Mouse (Mus musculus) lung, postnatal 0 days (tissue): ENCODE data around the gene Ssr1. TPM values are rescaled to one million over a fixed set of nuclear protein-coding genes. Genes with fewer than 3 reads are reported as not detected.

Experiments used
- ATAC-seq: fragments of 200-750 bp; cut with Nextera tagmentation; 2 replicates; pipeline ENCODE4 v1.8.0; 2017; ENCODE audit warnings: moderate library complexity
- DNase-seq: peaks from one replicate; pipeline ENCODE4 v3.0.0-alpha.2; 2016; ENCODE audit warnings: low spot score
- H3K27ac ChIP-seq: fragments of 300-500 bp; sonication (generic); 2 replicates; pipeline ENCODE4 v1.5.1; 2014; ENCODE audit warnings: antibody characterized with exemption, mild to moderate bottlenecking, low read length, mixed read lengths
- H3K27me3 ChIP-seq: fragments of 300-500 bp; sonication (generic); replicated peaks from 2 replicates; pipeline ENCODE4 v1.6.1; 2014; ENCODE audit warnings: low read length, mixed read lengths; ENCODE audit not compliant: insufficient read depth
- H3K36me3 ChIP-seq: fragments of 300-500 bp; sonication (generic); 2 replicates; pipeline ENCODE4 v1.6.1; 2014; ENCODE audit warnings: low read length, mixed read lengths; ENCODE audit not compliant: insufficient read depth
- H3K4me1 ChIP-seq: fragments of 300-500 bp; sonication (generic); 2 replicates; pipeline ENCODE4 v1.6.1; 2014; ENCODE audit warnings: antibody characterized with exemption, low read depth, low read length, mixed read lengths; ENCODE audit not compliant: insufficient read depth
- H3K4me2 ChIP-seq: fragments of 300-500 bp; sonication (generic); replicated peaks from 2 replicates; pipeline ENCODE4 v1.6.1; 2014; ENCODE audit warnings: low read depth, mild to moderate bottlenecking, low read length, moderate library complexity, mixed read lengths
- H3K4me3 ChIP-seq: fragments of 300-500 bp; sonication (generic); 2 replicates; pipeline ENCODE4 v1.5.1; 2014; ENCODE audit warnings: low read depth, low read length
- H3K9ac ChIP-seq: fragments of 300-500 bp; sonication (generic); replicated peaks from 2 replicates; pipeline ENCODE4 v1.6.1; 2014; ENCODE audit warnings: low read depth, mild to moderate bottlenecking
- H3K9me3 ChIP-seq: fragments of 300-500 bp; sonication (generic); 2 replicates; pipeline ENCODE4 v1.6.1; 2016; ENCODE audit warnings: low read length, mixed read lengths
- CTCF ChIP-seq: IDR thresholded peaks from 2 replicates; pipeline ENCODE4 v1.5.1; 2016; ENCODE audit warnings: antibody characterized with exemption, mild to moderate bottlenecking
- EP300 ChIP-seq: IDR thresholded peaks from 2 replicates; pipeline ENCODE4 v1.6.1; 2016; ENCODE audit warnings: antibody characterized with exemption, mild to moderate bottlenecking, control low read depth
- WGBS: fragments of 180-500 bp; shearing (Covaris S2); extraction: QIAGEN DNeasy Blood & Tissue Kit; methylation state at CpG from one replicate; pipeline ENCODE4 v1.1.7; 2014; 5-methylcytosine and 5-hydroxymethylcytosine counted together
- polyA plus RNA-seq: library from polyadenylated mRNA; unstranded; fragments of >200 nt; fragmentation: Nextera tagmentation; extraction: Ambion mirVana; gene quantifications from 2 replicates; pipeline ENCODE4 v1.2.1, GENCODE M21; 2015

Ssr1 gene
- polyA plus RNA-seq, 1 experiment from 2014 or later, result 95.5 TPM

- peaks cover 13% of the 10 kb centered on the region; the same call in 1 of the 2 replicates for H3K36me3 ChIP-seq
- peak overlapping the region; percentile 97 for H3K4me3 ChIP-seq
- DNase-seq, result peak; percentile 58
- H3K27ac ChIP-seq, result peak overlapping the region; percentile 97
- H3K27me3 ChIP-seq, result no peaks in the 10 kb centered on the region
- H3K4me2 ChIP-seq, result peak overlapping the region; percentile 66
- ATAC-seq, result no peak
- peak overlapping the region; percentile 94 for H3K9ac ChIP-seq
- 4% methylated on average over 10 of the region's 10 CpGs for WGBS
- H3K4me1 ChIP-seq, result no peaks in the 10 kb centered on the region; the same call in 1 of the 2 replicates
- no peaks in the 10 kb centered on the region for H3K9me3 ChIP-seq
- TF ChIP-seq EP300 (no peak), CTCF (no peak)
Observed at GRCm38 (mm10) chr13:37992638-37993371, 1.2 kb downstream of the Ssr1 start.

- Histone ChIP-seq H3K4me1 (no peaks in the 10 kb centered on the region; the same call in 1 of the 2 replicates), H3K36me3 (peaks cover 34% of the 10 kb centered on the region), H3K9me3 (no peaks in the 10 kb centered on the region), H3K9ac (no peak overlapping the region), H3K27me3 (no peaks in the 10 kb centered on the region), H3K4me3 (no peak overlapping the region), H3K4me2 (no peak overlapping the region), H3K27ac (no peak overlapping the region)
- ATAC-seq (no peak), DNase-seq (no peak)
- no peak for TF ChIP-seq EP300
- no peak for TF ChIP-seq CTCF
- 84% methylated on average over 8 of the region's 8 CpGs for WGBS
Observed at GRCm38 (mm10) chr13:37989701-37990100, 4.3 kb downstream of the Ssr1 start.

DNA sequence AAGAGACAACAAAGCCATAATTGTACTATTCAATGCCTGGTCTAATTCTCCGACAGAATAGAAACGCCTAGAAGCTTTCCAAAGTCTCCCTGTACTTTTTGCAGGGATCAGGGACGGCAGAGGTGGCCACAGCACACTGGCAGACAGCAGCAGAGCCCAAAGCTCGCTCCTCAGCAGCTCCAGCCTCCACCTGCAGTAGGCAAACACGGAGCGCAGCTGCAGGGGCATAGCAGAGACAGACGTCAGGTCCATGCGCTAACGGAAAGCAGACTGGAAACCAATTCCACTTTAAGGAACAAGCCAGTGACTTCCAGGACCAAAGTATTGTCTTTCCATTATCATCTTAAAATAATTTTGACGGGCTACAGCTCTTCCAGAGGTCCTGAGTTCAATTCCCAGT, 7.9 kb downstream of the Ssr1 start:
- H3K27ac ChIP-seq, result no peak overlapping the region
- no peaks in the 10 kb centered on the region for H3K9me3 ChIP-seq
- TF ChIP-seq CTCF, result no peak
- no peak for TF ChIP-seq EP300
- DNase-seq, result no peak
- H3K4me1 ChIP-seq, result no peaks in the 10 kb centered on the region
- H3K4me2 ChIP-seq, result no peak overlapping the region
- no peaks in the 10 kb centered on the region for H3K27me3 ChIP-seq
- ATAC-seq, result no peak
- no peak overlapping the region for H3K4me3 ChIP-seq
- peaks cover 61% of the 10 kb centered on the region for H3K36me3 ChIP-seq
- H3K9ac ChIP-seq, result no peak overlapping the region
- 84% methylated on average over 10 of the region's 10 CpGs for WGBS

DNA sequence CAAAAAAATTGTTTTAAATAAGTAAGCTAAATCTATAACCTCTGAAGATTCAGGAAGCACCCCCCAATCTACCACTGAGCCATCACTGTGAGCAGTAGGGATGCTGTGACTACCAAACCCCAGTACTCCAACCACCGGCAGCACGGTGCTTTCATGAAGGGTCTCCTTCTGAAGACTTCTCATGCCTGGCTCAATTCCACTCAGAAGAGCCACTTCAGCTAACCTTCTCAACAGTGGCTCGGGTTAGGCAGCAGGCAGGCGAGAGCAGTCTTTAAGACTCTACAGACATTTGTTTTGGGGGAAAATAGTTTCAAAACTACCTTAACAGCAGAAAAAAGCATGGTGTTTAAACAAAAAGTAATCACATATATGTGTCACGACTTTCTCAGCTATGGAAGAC, 13.0 kb downstream of the Ssr1 start:
- no peak for TF ChIP-seq CTCF
- H3K36me3 ChIP-seq, result peaks cover 46% of the 10 kb centered on the region
- no peak overlapping the region for H3K4me2 ChIP-seq
- H3K9ac ChIP-seq, result no peak overlapping the region
- H3K9me3 ChIP-seq, result no peaks in the 10 kb centered on the region
- DNase-seq (peak; percentile 48), ATAC-seq (peak; percentile 71)
- 61% methylated on average over 5 of the region's 5 CpGs for WGBS
- no peak overlapping the region for H3K4me3 ChIP-seq
- H3K27me3 ChIP-seq, result no peaks in the 10 kb centered on the region
- H3K27ac ChIP-seq, result no peak overlapping the region
- no peaks in the 10 kb centered on the region for H3K4me1 ChIP-seq

- ATAC-seq, result no peak
- Histone ChIP-seq H3K4me1 (no peaks in the 10 kb centered on the region), H3K9me3 (no peaks in the 10 kb centered on the region), H3K4me3 (no peak overlapping the region), H3K27ac (no peak overlapping the region), H3K9ac (no peak overlapping the region), H3K36me3 (peaks cover 41% of the 10 kb centered on the region), H3K4me2 (no peak overlapping the region), H3K27me3 (no peaks in the 10 kb centered on the region)
- WGBS, result 80% methylated on average over 10 of the region's 10 CpGs
- TF ChIP-seq EP300 (no peak), CTCF (no peak)
- no peak for DNase-seq
Observed at GRCm38 (mm10) chr13:37980346-37980745, 13.7 kb downstream of the Ssr1 start.

- H3K9me3 ChIP-seq, result no peaks in the 10 kb centered on the region
- H3K27ac ChIP-seq, result no peak overlapping the region
- H3K27me3 ChIP-seq, result no peaks in the 10 kb centered on the region
- H3K4me1 ChIP-seq, result no peaks in the 10 kb centered on the region
- peaks cover 40% of the 10 kb centered on the region for H3K36me3 ChIP-seq
- no peak overlapping the region for H3K4me3 ChIP-seq
- no peak overlapping the region for H3K4me2 ChIP-seq
- ATAC-seq, result no peak
- TF ChIP-seq EP300 (no peak), CTCF (no peak)
- DNase-seq, result no peak
- no peak overlapping the region for H3K9ac ChIP-seq
- 93% methylated on average over 12 of the region's 12 CpGs for WGBS
Observed at GRCm38 (mm10) chr13:37979506-37979905, 14.5 kb downstream of the Ssr1 start.
